Mouse (Mus musculus) midbrain, embryonic 14.5 days (tissue): ENCODE measurements around the gene Lima1. TPM values are rescaled to one million over a fixed set of nuclear protein-coding genes. Genes with fewer than 3 reads are reported as not detected.

ENCODE experiments used
- ATAC-seq: fragments of 200-750 bp; cut with Nextera tagmentation; 2 replicates; pipeline ENCODE4 v1.8.0; 2017; ENCODE audit warnings: moderate number of reproducible peaks, moderate library complexity; ENCODE audit not compliant: low FRiP score, low TSS enrichment
- DNase-seq: peaks from one replicate; pipeline ENCODE4 v3.0.0-alpha.2; 2015
- H3K27ac ChIP-seq: fragments of 300-500 bp; sonication (generic); replicated peaks from 2 replicates; pipeline ENCODE4 v1.5.1; 2014; ENCODE audit warnings: mild to moderate bottlenecking, low read depth, low read length, moderate library complexity
- H3K27me3 ChIP-seq: fragments of 300-500 bp; sonication (generic); 2 replicates; pipeline ENCODE4 v1.6.1; 2014; ENCODE audit warnings: low read length, control low read depth, mixed read lengths; ENCODE audit not compliant: control insufficient read depth, insufficient read depth
- H3K36me3 ChIP-seq: fragments of 300-500 bp; sonication (generic); 2 replicates; pipeline ENCODE4 v1.6.1; 2014; ENCODE audit warnings: low read length, control low read depth; ENCODE audit not compliant: control insufficient read depth, insufficient read depth
- H3K4me1 ChIP-seq: fragments of 300-500 bp; sonication (generic); 2 replicates; pipeline ENCODE4 v1.6.1; 2014; ENCODE audit warnings: mild to moderate bottlenecking, antibody characterized with exemption, low read length, control low read depth; ENCODE audit not compliant: control insufficient read depth, insufficient read depth
- H3K4me2 ChIP-seq: fragments of 300-500 bp; sonication (generic); 2 replicates; pipeline ENCODE4 v1.6.1; 2014; ENCODE audit warnings: mild to moderate bottlenecking, low read length, moderate library complexity
- H3K4me3 ChIP-seq: fragments of 300-500 bp; sonication (generic); replicated peaks from 2 replicates; pipeline ENCODE4 v1.5.1; 2014; ENCODE audit warnings: low read depth, low read length
- H3K9ac ChIP-seq: fragments of 300-500 bp; sonication (generic); replicated peaks from 2 replicates; pipeline ENCODE4 v1.6.1; 2014; ENCODE audit warnings: mild to moderate bottlenecking, low read length, moderate library complexity
- H3K9me3 ChIP-seq: fragments of 300-500 bp; sonication (generic); 2 replicates; pipeline ENCODE4 v1.6.1; 2016; ENCODE audit warnings: low read length, control low read depth, mixed read lengths; ENCODE audit not compliant: control insufficient read depth
- WGBS: fragments of 180-500 bp; shearing (Covaris S2); extraction: QIAGEN DNeasy Blood & Tissue Kit; methylation state at CpG from one replicate; pipeline ENCODE4 v1.1.7; 2014; 5-methylcytosine and 5-hydroxymethylcytosine counted together
- polyA plus RNA-seq: library from polyadenylated mRNA; unstranded; fragments of >200 nt; fragmentation: Nextera tagmentation; extraction: Ambion mirVana; gene quantifications from 2 replicates; pipeline ENCODE4 v1.2.1, GENCODE M21; 2014

Gene Lima1
- polyA plus RNA-seq, 1 experiment from 2014 or later = 15.3 TPM

DNA sequence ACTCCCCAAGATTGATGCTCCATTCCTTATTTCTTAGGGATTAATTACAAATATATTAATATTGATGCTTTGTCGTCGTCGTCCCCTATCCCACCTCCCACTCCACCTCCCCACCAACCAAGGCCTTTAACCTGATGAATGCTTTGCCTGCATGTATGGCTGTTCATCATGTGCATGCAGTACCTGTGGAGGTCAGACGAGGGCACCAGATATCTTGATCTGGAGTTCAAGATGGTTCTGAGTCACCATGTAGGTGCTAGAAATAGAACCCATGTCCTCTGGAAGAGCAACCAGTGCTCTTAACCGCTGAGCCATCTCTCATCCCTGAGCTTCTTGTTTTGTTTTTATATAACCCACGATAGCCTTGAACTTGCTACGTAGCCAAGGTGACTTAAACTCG lies 11.5 kb downstream of the Lima1 start:
- no peaks in the 10 kb centered on the region for H3K36me3 ChIP-seq
- DNase-seq (no peak), ATAC-seq (no peak)
- no peak overlapping the region for H3K4me2 ChIP-seq
- H3K9ac ChIP-seq = no peak overlapping the region
- no peaks in the 10 kb centered on the region for H3K9me3 ChIP-seq
- no peak overlapping the region for H3K27ac ChIP-seq
- no peak overlapping the region for H3K4me3 ChIP-seq
- H3K27me3 ChIP-seq = no peaks in the 10 kb centered on the region
- H3K4me1 ChIP-seq = peaks cover 6% of the 10 kb centered on the region; the same call in 1 of the 2 replicates
- WGBS = 98% methylated on average over 8 of the region's 8 CpGs

DNA sequence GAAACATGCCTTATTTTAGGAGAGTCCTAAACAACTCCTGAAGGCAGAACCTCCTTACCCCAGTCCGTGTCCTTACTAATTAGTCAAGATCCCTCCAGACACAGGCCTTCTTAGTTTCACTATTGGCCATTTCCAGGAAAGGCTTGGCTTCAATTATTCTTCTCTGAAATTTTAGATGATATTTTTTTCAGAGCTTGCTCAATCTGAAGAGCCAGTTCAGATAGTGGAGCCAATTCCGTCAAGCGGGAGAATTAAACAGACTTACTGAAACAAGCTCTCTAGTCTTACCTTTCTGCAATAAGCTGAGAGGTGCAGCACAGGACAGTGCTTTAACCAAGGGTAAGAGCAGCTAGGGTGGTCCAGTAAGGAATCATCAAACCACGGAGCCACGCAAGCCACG lies 11.9 kb downstream of the Lima1 start:
- Histone ChIP-seq H3K4me1 (peaks cover 6% of the 10 kb centered on the region; the same call in 1 of the 2 replicates), H3K9me3 (no peaks in the 10 kb centered on the region), H3K4me2 (no peak overlapping the region), H3K9ac (no peak overlapping the region), H3K36me3 (no peaks in the 10 kb centered on the region), H3K27ac (no peak overlapping the region), H3K27me3 (no peaks in the 10 kb centered on the region), H3K4me3 (no peak overlapping the region)
- ATAC-seq = no peak
- WGBS = 99% methylated on average over 6 of the region's 6 CpGs
- no peak for DNase-seq

DNA sequence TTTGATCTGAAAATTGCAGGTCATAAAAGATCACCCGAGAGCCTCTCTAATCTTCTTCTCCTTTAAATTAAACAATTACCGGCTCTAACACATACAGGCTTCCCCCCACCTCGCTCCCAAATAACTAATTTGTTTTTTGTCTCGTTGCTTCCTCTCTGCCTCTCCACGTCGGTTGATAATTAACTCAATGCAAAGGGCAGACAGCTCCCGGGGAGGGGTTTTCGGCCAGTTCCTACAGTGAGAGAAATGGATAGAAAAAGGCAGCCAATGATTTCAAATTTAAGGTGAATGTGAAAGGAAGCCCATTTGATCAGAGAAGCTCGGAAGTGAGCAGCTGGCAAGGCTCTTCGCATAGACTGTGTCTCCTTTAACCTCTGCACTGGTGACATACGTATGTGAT lies 12.8 kb downstream of the Lima1 start:
- 74% methylated on average over 11 of the region's 11 CpGs for WGBS

DNA sequence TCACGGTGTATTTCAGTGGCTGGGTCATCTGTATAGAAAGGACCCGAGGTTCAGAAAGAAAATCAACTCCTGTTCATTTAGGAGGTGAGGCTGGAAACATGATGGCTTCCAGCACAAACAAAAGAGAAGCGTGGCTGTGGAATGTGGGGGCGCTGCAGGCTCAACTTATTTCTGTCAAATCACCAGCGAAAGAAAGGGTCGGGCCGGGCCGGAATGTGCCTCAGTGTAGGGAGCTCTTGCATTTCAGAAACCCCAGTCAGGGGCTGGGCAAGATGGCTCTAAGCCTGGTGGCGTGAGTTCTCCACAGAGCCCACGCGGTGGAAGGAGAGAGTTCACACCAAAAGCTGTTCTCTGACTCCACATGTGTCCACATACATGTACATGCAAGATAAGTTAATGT lies 13.3 kb downstream of the Lima1 start:
- Histone ChIP-seq H3K27me3 (no peaks in the 10 kb centered on the region), H3K9ac (no peak overlapping the region), H3K36me3 (no peaks in the 10 kb centered on the region), H3K4me1 (peaks cover 6% of the 10 kb centered on the region; the same call in 1 of the 2 replicates), H3K9me3 (no peaks in the 10 kb centered on the region), H3K4me3 (no peak overlapping the region), H3K4me2 (no peak overlapping the region), H3K27ac (no peak overlapping the region)
- ATAC-seq (no peak), DNase-seq (peak; percentile 14)
- WGBS = 59% methylated on average over 11 of the region's 11 CpGs

More for the DNA sequence above, 12.8 kb downstream of the Lima1 start:
- ATAC-seq (no peak), DNase-seq (no peak)
- no peaks in the 10 kb centered on the region for H3K36me3 ChIP-seq
- no peaks in the 10 kb centered on the region for H3K9me3 ChIP-seq
- peaks cover 6% of the 10 kb centered on the region; the same call in 1 of the 2 replicates for H3K4me1 ChIP-seq
- H3K4me2 ChIP-seq = no peak overlapping the region
- no peak overlapping the region for H3K9ac ChIP-seq
- H3K27me3 ChIP-seq = no peaks in the 10 kb centered on the region
- H3K27ac ChIP-seq = no peak overlapping the region
- no peak overlapping the region for H3K4me3 ChIP-seq

DNA sequence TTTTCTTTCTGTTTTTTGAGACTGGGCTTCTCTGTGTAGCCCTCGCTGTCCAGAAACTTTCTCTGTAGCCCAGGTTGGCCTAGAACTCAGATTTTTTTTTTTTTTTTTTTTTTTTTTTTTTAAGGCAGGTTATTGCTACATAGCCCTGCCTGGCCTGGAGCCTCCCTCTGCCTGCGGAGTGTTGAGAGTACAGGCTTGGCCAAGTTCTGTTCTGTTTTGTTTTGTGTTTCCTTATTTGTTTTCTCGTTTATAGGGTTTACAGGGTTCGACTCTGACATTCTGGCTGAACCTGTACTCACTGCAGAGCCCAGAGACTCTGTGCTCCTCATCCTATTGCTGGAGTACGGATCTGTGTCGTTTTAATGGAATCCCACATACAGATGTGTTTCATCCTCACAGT lies 13.7 kb downstream of the Lima1 start:
- Histone ChIP-seq H3K36me3 (no peaks in the 10 kb centered on the region), H3K4me1 (peaks cover 6% of the 10 kb centered on the region; the same call in 1 of the 2 replicates), H3K9ac (no peak overlapping the region), H3K27ac (no peak overlapping the region), H3K27me3 (no peaks in the 10 kb centered on the region), H3K4me2 (no peak overlapping the region), H3K9me3 (no peaks in the 10 kb centered on the region), H3K4me3 (no peak overlapping the region)
- DNase-seq (no peak), ATAC-seq (no peak)
- 85% methylated on average over 6 of the region's 6 CpGs for WGBS

DNA sequence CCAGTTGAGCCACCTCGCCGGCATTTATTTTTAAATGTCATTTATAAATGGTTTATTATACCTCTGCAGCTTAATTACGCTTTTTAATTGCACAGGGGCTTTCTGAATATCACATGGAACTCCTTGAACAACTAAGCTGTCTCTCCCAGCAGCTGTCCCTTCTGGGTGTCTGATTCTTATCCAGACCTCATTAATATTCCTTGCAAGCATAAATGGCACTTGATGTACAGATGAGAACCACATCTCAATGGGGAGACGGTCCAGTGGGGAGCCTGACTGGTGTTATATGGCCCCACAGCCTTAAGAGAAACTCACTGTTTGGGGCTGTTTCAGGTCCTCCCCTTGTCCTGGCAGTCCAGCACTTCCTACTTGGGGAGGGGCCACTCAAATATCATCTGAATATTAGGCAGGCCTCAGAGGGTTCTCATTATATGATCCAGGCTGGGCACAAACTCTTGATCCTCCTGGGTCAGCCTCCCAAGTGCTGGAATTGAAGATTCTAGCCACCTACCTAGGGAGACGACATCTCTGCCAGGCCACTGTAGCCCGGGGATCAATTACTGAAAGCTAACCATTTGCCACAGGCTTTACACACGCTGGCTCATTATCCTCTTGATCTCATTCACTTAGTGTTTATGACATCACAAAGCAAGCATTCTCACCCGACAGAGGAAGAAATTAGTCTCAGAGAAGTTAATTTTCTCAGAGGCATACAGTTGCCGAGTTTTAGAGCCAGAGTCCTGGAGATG lies 15.4 kb downstream of the Lima1 start:
- no peak overlapping the region for H3K9ac ChIP-seq
- no peaks in the 10 kb centered on the region for H3K36me3 ChIP-seq
- no peak overlapping the region for H3K4me3 ChIP-seq
- 34% methylated on average over 9 of the region's 9 CpGs for WGBS
- H3K9me3 ChIP-seq = no peaks in the 10 kb centered on the region
- H3K4me2 ChIP-seq = no peak overlapping the region
- no peak for ATAC-seq
- peak overlapping the region; percentile 34; the same call in 1 of the 2 replicates for H3K27ac ChIP-seq
- DNase-seq = peak; percentile 41
- H3K27me3 ChIP-seq = no peaks in the 10 kb centered on the region
- H3K4me1 ChIP-seq = peaks cover 6% of the 10 kb centered on the region; the same call in 1 of the 2 replicates

DNA sequence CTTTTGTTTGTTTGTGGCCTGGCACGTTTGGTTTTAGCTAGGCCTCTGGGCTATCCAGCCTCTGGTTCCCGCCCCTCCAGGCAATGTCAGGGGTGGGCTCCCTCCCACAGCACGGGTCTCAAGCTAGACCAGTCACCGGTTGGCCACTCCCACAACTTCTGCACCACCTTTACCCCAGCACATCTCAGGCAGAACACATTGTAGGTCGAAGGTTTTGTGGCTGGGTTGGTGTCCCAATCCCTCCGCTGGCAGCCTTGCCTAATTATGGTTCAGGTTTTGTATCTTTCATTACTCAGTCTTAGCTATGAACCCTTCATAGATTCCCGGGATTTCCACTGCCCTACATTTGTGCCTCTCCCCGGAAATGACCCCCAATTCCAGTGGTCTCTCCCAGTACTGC lies 17.8 kb downstream of the Lima1 start:
- DNase-seq = no peak
- H3K9me3 ChIP-seq = no peaks in the 10 kb centered on the region
- H3K9ac ChIP-seq = no peak overlapping the region
- no peak overlapping the region for H3K27ac ChIP-seq
- no peak overlapping the region for H3K4me3 ChIP-seq
- WGBS = 71% methylated on average over 8 of the region's 8 CpGs
- H3K27me3 ChIP-seq = no peaks in the 10 kb centered on the region
- peaks cover 6% of the 10 kb centered on the region; the same call in 1 of the 2 replicates for H3K4me1 ChIP-seq
- no peak for ATAC-seq
- no peaks in the 10 kb centered on the region for H3K36me3 ChIP-seq
- no peak overlapping the region for H3K4me2 ChIP-seq

DNA sequence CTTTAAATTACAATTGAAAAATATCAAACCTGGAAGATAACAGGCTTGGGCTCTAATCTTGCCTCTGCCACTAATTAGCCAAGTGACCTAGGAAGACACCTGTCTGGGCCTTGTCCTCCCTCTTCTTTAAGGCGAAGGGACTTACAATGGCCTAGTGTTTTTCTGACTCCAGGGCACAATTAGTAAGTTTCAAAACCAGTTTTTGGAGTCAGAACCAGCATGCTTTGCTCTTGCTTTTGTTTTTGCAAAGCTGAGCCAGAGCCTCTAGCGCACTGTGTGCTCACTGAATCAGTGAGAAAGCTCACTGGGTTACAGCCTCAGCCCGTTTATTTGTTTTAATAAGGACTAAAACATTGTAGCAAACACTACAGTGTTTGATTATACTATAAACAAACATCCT lies 20.1 kb downstream of the Lima1 start:
- Histone ChIP-seq H3K4me1 (peaks cover 5% of the 10 kb centered on the region; the same call in 1 of the 2 replicates), H3K27ac (no peak overlapping the region), H3K9ac (no peak overlapping the region), H3K27me3 (no peaks in the 10 kb centered on the region), H3K4me2 (no peak overlapping the region), H3K9me3 (no peaks in the 10 kb centered on the region), H3K36me3 (no peaks in the 10 kb centered on the region), H3K4me3 (no peak overlapping the region)
- ATAC-seq (no peak), DNase-seq (no peak)
- 73% methylated on average over 3 of the region's 3 CpGs for WGBS

DNA sequence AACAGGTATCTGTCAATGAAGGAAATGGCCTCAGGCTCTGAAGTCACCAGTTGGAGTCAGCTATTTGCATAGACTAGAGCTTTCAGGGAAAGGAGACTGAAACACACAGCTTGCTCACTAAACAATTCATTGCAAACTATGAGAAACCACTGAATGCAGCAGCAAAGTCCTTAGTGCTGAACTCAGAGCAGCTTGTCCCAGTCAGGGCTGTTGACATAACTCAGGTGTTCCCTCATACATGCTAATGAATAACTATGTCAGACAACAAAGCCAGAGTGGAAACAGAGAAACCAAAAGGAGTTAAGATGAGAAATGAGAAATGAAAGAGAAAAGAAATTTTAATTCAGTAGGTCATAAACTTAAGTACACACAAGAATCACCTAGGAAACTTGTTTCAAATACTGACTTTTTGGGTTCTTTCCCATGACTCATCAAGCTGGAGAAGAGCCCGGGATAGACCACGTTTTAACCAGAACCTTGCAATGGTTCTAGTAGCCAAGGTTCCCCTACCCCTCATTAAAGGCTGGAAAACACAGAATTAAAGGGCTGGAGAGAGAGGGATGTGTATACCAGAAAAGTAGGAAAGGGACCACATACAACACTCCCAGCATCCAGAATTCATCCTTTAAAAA lies 22.5 kb downstream of the Lima1 start:
- Histone ChIP-seq H3K4me1 (no peaks in the 10 kb centered on the region), H3K27me3 (no peaks in the 10 kb centered on the region), H3K36me3 (no peaks in the 10 kb centered on the region), H3K9me3 (no peaks in the 10 kb centered on the region), H3K4me3 (no peak overlapping the region), H3K9ac (no peak overlapping the region), H3K27ac (no peak overlapping the region), H3K4me2 (no peak overlapping the region)
- WGBS = 88% methylated on average over 2 of the region's 2 CpGs
- ATAC-seq (no peak), DNase-seq (no peak)
